Mouse (Mus musculus) cerebellum, adult 2 months (tissue): ENCODE measurements around the gene Cd5.

ENCODE experiments used
- CTCF ChIP-seq: fragments of 200-500 bp; IDR thresholded peaks from 2 replicates; pipeline ENCODE4 v1.5.1; 2011; ENCODE audit warnings: low read depth, mild to moderate bottlenecking, control low read depth, low read length, moderate library complexity, borderline replicate concordance; ENCODE audit not compliant: insufficient read depth
- POLR2A ChIP-seq: fragments of 200-500 bp; IDR thresholded peaks from 2 replicates; pipeline ENCODE4 v1.6.1; 2011; ENCODE audit warnings: low read length, control low read depth, borderline replicate concordance; ENCODE audit not compliant: insufficient read depth

DNA sequence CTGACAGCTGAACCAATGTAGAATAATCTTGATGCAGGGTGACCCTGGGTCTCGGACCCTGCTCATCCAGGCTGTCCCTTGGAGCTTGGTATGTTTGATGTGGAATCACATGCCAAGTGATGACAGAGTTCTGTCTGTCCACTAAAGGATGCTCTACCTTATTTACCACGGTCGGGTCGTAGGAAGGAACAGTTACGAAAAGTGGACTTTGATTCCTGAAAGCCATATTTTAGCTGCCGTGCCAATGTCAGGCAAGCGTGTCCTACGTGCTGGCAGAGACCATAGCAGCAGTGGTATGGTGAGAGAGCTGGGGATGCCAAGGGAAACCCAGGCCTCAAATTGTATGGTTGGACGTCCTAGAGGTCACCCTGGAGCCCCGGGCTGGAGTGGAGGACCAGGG lies 25.3 kb downstream of the Cd5 start:
- TF ChIP-seq CTCF (no peak), POLR2A (no peak)
